Mouse (Mus musculus) hindbrain, embryonic 15.5 days (tissue): ENCODE measurements around the gene Igf1. TPM values are rescaled to one million over a fixed set of nuclear protein-coding genes. Genes with fewer than 3 reads are reported as not detected.

Experiments
- ATAC-seq: fragments of 200-750 bp; cut with Nextera tagmentation; 2 replicates; pipeline ENCODE4 v1.8.0; 2017; ENCODE audit warnings: low read depth, moderate number of reproducible peaks, moderate TSS enrichment; ENCODE audit not compliant: low FRiP score
- H3K27ac ChIP-seq: fragments of 300-500 bp; sonication (generic); replicated peaks from 2 replicates; pipeline ENCODE4 v1.5.1; 2015; ENCODE audit warnings: mild to moderate bottlenecking, inconsistent platforms
- H3K27me3 ChIP-seq: fragments of 300-500 bp; sonication (generic); 2 replicates; pipeline ENCODE4 v1.6.1; 2015; ENCODE audit warnings: control low read depth, inconsistent platforms
- H3K36me3 ChIP-seq: fragments of 300-500 bp; sonication (generic); 2 replicates; pipeline ENCODE4 v1.6.1; 2015; ENCODE audit warnings: control low read depth, inconsistent platforms
- H3K4me1 ChIP-seq: fragments of 300-500 bp; sonication (generic); replicated peaks from 2 replicates; pipeline ENCODE4 v1.6.1; 2015; ENCODE audit warnings: control low read depth, inconsistent platforms
- H3K4me2 ChIP-seq: fragments of 300-500 bp; sonication (generic); 2 replicates; pipeline ENCODE4 v1.6.1; 2015; ENCODE audit warnings: moderate library complexity, mild to moderate bottlenecking, inconsistent platforms
- H3K4me3 ChIP-seq: fragments of 300-500 bp; sonication (generic); 2 replicates; pipeline ENCODE4 v1.5.1; 2015; ENCODE audit warnings: mild to moderate bottlenecking, inconsistent platforms
- H3K9ac ChIP-seq: fragments of 300-500 bp; sonication (generic); 2 replicates; pipeline ENCODE4 v1.6.1; 2015; ENCODE audit warnings: inconsistent platforms
- H3K9me3 ChIP-seq: fragments of 300-500 bp; sonication (generic); 2 replicates; pipeline ENCODE4 v1.6.1; 2016; ENCODE audit warnings: control low read depth, inconsistent platforms
- WGBS: fragments of 180-500 bp; shearing (Covaris S2); methylation state at CpG from one replicate; pipeline ENCODE4 v1.1.7; 2015; 5-methylcytosine and 5-hydroxymethylcytosine counted together
- polyA plus RNA-seq: library from polyadenylated mRNA; unstranded; fragments of >200 nt; fragmentation: Nextera tagmentation; extraction: Ambion mirVana; gene quantifications from 2 replicates; pipeline ENCODE4 v1.2.1, GENCODE M21; 2015

Gene Igf1
- polyA plus RNA-seq, result 12.6 and 14.1 TPM in 2 replicates

GRCm38 (mm10) chr10:87858013-87858806 is at the start of gene Igf1:
Gene Igf1 (plus strand): TSS chr10:87858265.
- Histone ChIP-seq H3K4me3 (peak within 1 kb of the TSS; percentile 39), H3K4me1 (peaks cover 35% of the 10 kb centered on the region), H3K27me3 (peaks cover 6% of the 10 kb centered on the region; the same call in 1 of the 2 replicates), H3K27ac (no peak within 1 kb of the TSS), H3K4me2 (peak within 1 kb of the TSS; percentile 68), H3K36me3 (no peaks in the 10 kb centered on the region), H3K9me3 (no peaks in the 10 kb centered on the region), H3K9ac (peak within 1 kb of the TSS; percentile 15; the same call in 1 of the 2 replicates)
- peak; percentile 57 for ATAC-seq
- 39% methylated on average over 5 of the region's 5 CpGs for WGBS

GRCm38 (mm10) chr10:87812157-87813072 is 45.6 kb upstream of the Igf1 start:
- 29% methylated on average over 8 of the region's 8 CpGs for WGBS
- Histone ChIP-seq H3K9me3 (no peaks in the 10 kb centered on the region), H3K9ac (no peak overlapping the region), H3K36me3 (no peaks in the 10 kb centered on the region), H3K4me1 (peaks cover 18% of the 10 kb centered on the region), H3K27me3 (no peaks in the 10 kb centered on the region), H3K4me2 (peak overlapping the region; percentile 14), H3K4me3 (no peak overlapping the region), H3K27ac (peak overlapping the region; percentile 51; the same call in 1 of the 2 replicates)
- ATAC-seq, result peak; percentile 75

- H3K36me3 ChIP-seq, result no peaks in the 10 kb centered on the region
- peak overlapping the region; percentile 14 for H3K4me2 ChIP-seq
- H3K9ac ChIP-seq, result no peak overlapping the region
- H3K9me3 ChIP-seq, result no peaks in the 10 kb centered on the region
- no peaks in the 10 kb centered on the region for H3K27me3 ChIP-seq
- H3K4me1 ChIP-seq, result peaks cover 18% of the 10 kb centered on the region
- peak; percentile 70 for ATAC-seq
- no peak overlapping the region for H3K4me3 ChIP-seq
- H3K27ac ChIP-seq, result peak overlapping the region; percentile 51; the same call in 1 of the 2 replicates
- 7% methylated on average over 3 of the region's 3 CpGs for WGBS
Measured at GRCm38 (mm10) chr10:87813073-87813590, 44.9 kb upstream of the Igf1 start.

- ATAC-seq, result no peak
- WGBS, result 59% methylated on average over 4 of the region's 4 CpGs
- Histone ChIP-seq H3K9ac (no peak overlapping the region), H3K9me3 (no peaks in the 10 kb centered on the region), H3K4me2 (no peak overlapping the region), H3K36me3 (no peaks in the 10 kb centered on the region), H3K27me3 (no peaks in the 10 kb centered on the region), H3K4me3 (no peak overlapping the region), H3K4me1 (peaks cover 18% of the 10 kb centered on the region), H3K27ac (no peak overlapping the region)
Measured at GRCm38 (mm10) chr10:87816861-87817260, 41.2 kb upstream of the Igf1 start.

- Histone ChIP-seq H3K4me2 (no peak overlapping the region), H3K9me3 (no peaks in the 10 kb centered on the region), H3K27ac (no peak overlapping the region), H3K36me3 (no peaks in the 10 kb centered on the region), H3K9ac (no peak overlapping the region), H3K4me1 (peaks cover 11% of the 10 kb centered on the region), H3K27me3 (no peaks in the 10 kb centered on the region), H3K4me3 (no peak overlapping the region)
- WGBS, result 81% methylated on average over 7 of the region's 7 CpGs
- ATAC-seq, result no peak
Measured at GRCm38 (mm10) chr10:87817786-87818185, 40.3 kb upstream of the Igf1 start.

- 77% methylated on average over 10 of the region's 10 CpGs for WGBS
- H3K9me3 ChIP-seq, result no peaks in the 10 kb centered on the region
Measured at GRCm38 (mm10) chr10:87821906-87822305, 36.2 kb upstream of the Igf1 start.

GRCm38 (mm10) chr10:87830012-87830411 is 28.1 kb upstream of the Igf1 start:
- Histone ChIP-seq H3K36me3 (no peaks in the 10 kb centered on the region), H3K27me3 (no peaks in the 10 kb centered on the region), H3K4me1 (no peaks in the 10 kb centered on the region), H3K27ac (no peak overlapping the region), H3K9me3 (no peaks in the 10 kb centered on the region), H3K9ac (no peak overlapping the region), H3K4me2 (no peak overlapping the region), H3K4me3 (no peak overlapping the region)
- 97% methylated on average over 2 of the region's 2 CpGs for WGBS
- no peak for ATAC-seq

More at GRCm38 (mm10) chr10:87821906-87822305, 36.2 kb upstream of the Igf1 start:
- no peak overlapping the region for H3K4me2 ChIP-seq
- no peaks in the 10 kb centered on the region for H3K36me3 ChIP-seq
- no peaks in the 10 kb centered on the region for H3K4me1 ChIP-seq
- no peak overlapping the region for H3K9ac ChIP-seq
- no peaks in the 10 kb centered on the region for H3K27me3 ChIP-seq
- H3K4me3 ChIP-seq, result no peak overlapping the region
- no peak overlapping the region for H3K27ac ChIP-seq
- ATAC-seq, result no peak

- Histone ChIP-seq H3K36me3 (no peaks in the 10 kb centered on the region), H3K4me3 (no peak overlapping the region), H3K27me3 (no peaks in the 10 kb centered on the region), H3K9me3 (no peaks in the 10 kb centered on the region), H3K4me1 (no peaks in the 10 kb centered on the region), H3K27ac (no peak overlapping the region), H3K4me2 (no peak overlapping the region), H3K9ac (no peak overlapping the region)
- 95% methylated on average over 2 of the region's 2 CpGs for WGBS
- no peak for ATAC-seq
Measured at GRCm38 (mm10) chr10:87830639-87831038, 27.4 kb upstream of the Igf1 start.

GRCm38 (mm10) chr10:87832101-87832500 is 26.0 kb upstream of the Igf1 start:
- no peaks in the 10 kb centered on the region for H3K36me3 ChIP-seq
- H3K27me3 ChIP-seq, result no peaks in the 10 kb centered on the region

GRCm38 (mm10) chr10:87839454-87839853 is 18.6 kb upstream of the Igf1 start:
- Histone ChIP-seq H3K36me3 (no peaks in the 10 kb centered on the region), H3K27me3 (no peaks in the 10 kb centered on the region), H3K9me3 (no peaks in the 10 kb centered on the region), H3K4me3 (no peak overlapping the region), H3K4me1 (no peaks in the 10 kb centered on the region), H3K27ac (no peak overlapping the region), H3K9ac (no peak overlapping the region), H3K4me2 (no peak overlapping the region)
- ATAC-seq, result no peak
- 94% methylated on average over 1 of the region's 1 CpGs for WGBS

More at GRCm38 (mm10) chr10:87832101-87832500, 26.0 kb upstream of the Igf1 start:
- no peak for ATAC-seq
- Histone ChIP-seq H3K4me3 (no peak overlapping the region), H3K27ac (no peak overlapping the region), H3K4me2 (no peak overlapping the region), H3K9me3 (no peaks in the 10 kb centered on the region), H3K9ac (no peak overlapping the region), H3K4me1 (no peaks in the 10 kb centered on the region)
- WGBS, result 91% methylated on average over 1 of the region's 1 CpGs

GRCm38 (mm10) chr10:87842501-87842900 is 15.6 kb upstream of the Igf1 start:
- Histone ChIP-seq H3K36me3 (no peaks in the 10 kb centered on the region), H3K9me3 (no peaks in the 10 kb centered on the region), H3K27ac (no peak overlapping the region), H3K4me2 (no peak overlapping the region), H3K27me3 (no peaks in the 10 kb centered on the region), H3K4me1 (0 out of 2 replicates have a peak, but pooled peaks cover 3% of the 10 kb centered on the region), H3K4me3 (no peak overlapping the region), H3K9ac (no peak overlapping the region)
- no peak for ATAC-seq
- WGBS, result 85% methylated on average over 4 of the region's 4 CpGs
